Mouse (Mus musculus): ENCODE measurements at regions not wholly inside any gene's neighbourhood (a gene's known extent, or its start where the extent isn't known, plus 50 kb on each side); places are given as distances from the start of the nearest gene placed in this dataset.
A peak's percentile ranks its signal among the peaks of the same experiment; 100 is the strongest.
"Not testable (repeated sequence)": the region's sequence is repeated elsewhere in the genome, so short reads cannot be mapped to it uniquely, and the experiment has no call there.

- DNase-seq = no peak
These were observed 358.5 kb upstream of the Pfkp start for GRCm38 (mm10) chr13:7007091-7007490.

GRCm38 (mm10) chr13:6998508-6999278 is 350.1 kb upstream of the Pfkp start:
- DNase-seq = not testable (repeated sequence)

- DNase-seq = no peak
These were observed 349.5 kb upstream of the Pfkp start for GRCm38 (mm10) chr13:6998094-6998493.

- no peak for DNase-seq
These were observed 343.9 kb upstream of the Pfkp start for GRCm38 (mm10) chr13:6992323-6992994.

- DNase-seq = no peak
These were observed 343.1 kb upstream of the Pfkp start for GRCm38 (mm10) chr13:6991714-6992113.

- DNase-seq = no peak
These were observed 336.7 kb upstream of the Pfkp start for GRCm38 (mm10) chr13:6985012-6985996.

GRCm38 (mm10) chr13:6955713-6956112 is 307.1 kb upstream of the Pfkp start:
- DNase-seq = no peak

GRCm38 (mm10) chr13:6924136-6924535 is 275.6 kb upstream of the Pfkp start:
- no peak for DNase-seq

- DNase-seq = no peak
These were observed 273.8 kb upstream of the Pfkp start for GRCm38 (mm10) chr13:6922357-6922721.

- DNase-seq = no peak
These were observed 273.2 kb upstream of the Pfkp start for GRCm38 (mm10) chr13:6921691-6922356.

GRCm38 (mm10) chr13:6906000-6906399 is 257.4 kb upstream of the Pfkp start:
- DNase-seq = no peak

GRCm38 (mm10) chr13:6901682-6902081 is 253.1 kb upstream of the Pfkp start:
- no peak for DNase-seq

GRCm38 (mm10) chr13:6897666-6898065 is 249.1 kb upstream of the Pfkp start:
- peak; percentile 46 for DNase-seq

- no peak for DNase-seq
These were observed 243.0 kb upstream of the Pfkp start for GRCm38 (mm10) chr13:6891458-6892076.

GRCm38 (mm10) chr13:6889446-6889845 is 240.9 kb upstream of the Pfkp start:
- not testable (repeated sequence) for DNase-seq

GRCm38 (mm10) chr13:6888381-6888780 is 239.8 kb upstream of the Pfkp start:
- no peak for DNase-seq

- DNase-seq = no peak
These were observed 228.7 kb upstream of the Pfkp start for GRCm38 (mm10) chr13:6877018-6877901.

- no peak for DNase-seq
These were observed 213.6 kb upstream of the Pfkp start for GRCm38 (mm10) chr13:6862186-6862585.

GRCm38 (mm10) chr13:6859551-6859950 is 211.0 kb upstream of the Pfkp start:
- no peak for DNase-seq

All from adrenal gland, postnatal 14 days (tissue).